Mouse (Mus musculus): ENCODE data around the gene Sox6. TPM values are rescaled to one million over a fixed set of nuclear protein-coding genes. Genes with fewer than 3 reads are reported as not detected.
A peak's percentile ranks its signal among the peaks of the same experiment; 100 is the strongest.
"Not testable (repeated sequence)": the region's sequence is repeated elsewhere in the genome, so short reads cannot be mapped to it uniquely, and the experiment has no call there.

Sox6 gene
- total RNA-seq (2012; rRNA removed) = 1.0 and 1.3 TPM in 2 replicates
- 0.09 and 0.11 TPM in 2 replicates for total RNA-seq (2014; rRNA removed)
- 0.78 and 0.90 TPM in 2 replicates for polyA plus RNA-seq (2012; ENCODE audit: insufficient read length, low read depth)

DNA sequence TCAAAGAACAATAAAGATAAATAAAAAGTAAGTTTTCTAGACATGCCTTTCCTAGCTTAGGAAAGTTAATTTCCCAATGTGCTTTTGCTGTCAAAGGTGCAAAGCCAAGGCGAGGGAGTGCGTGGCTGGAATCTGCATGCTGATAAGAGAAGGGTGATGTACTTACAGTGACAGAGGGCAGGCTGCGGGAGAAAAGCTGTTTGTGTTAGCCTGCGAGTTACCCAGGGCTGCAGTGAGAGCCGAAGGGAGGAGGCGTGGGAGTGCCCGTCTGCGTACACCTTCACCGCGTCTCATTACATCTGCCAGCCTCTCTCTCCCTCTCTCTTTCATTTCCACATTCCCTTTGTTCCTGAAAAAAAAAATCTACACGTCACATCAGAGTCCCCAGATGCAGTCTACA is at the start of gene Sox6:
TSS of gene Sox6 (minus strand) at position 286 of the 400 bp plus-strand sequence.
- no peak for TF ChIP-seq MYC (IDR thresholded peaks at IDR 0.05; ENCODE audit: low read depth, low read length)
- TF ChIP-seq PAX5 (IDR thresholded peaks at IDR 0.05; ENCODE audit: low read length) = no peak
- TF ChIP-seq ETS1 (conservative IDR thresholded peaks at IDR 0.05; ENCODE audit: low read depth, low read length) = no peak
- no peak for TF ChIP-seq EP300 (IDR thresholded peaks at IDR 0.05; ENCODE audit: low read length)
- no peak for TF ChIP-seq UBTF (IDR thresholded peaks at IDR 0.05; ENCODE audit: low read depth, low read length)
- no peak for TF ChIP-seq POLR2A (IDR thresholded peaks at IDR 0.05; ENCODE audit: low read depth, low read length)
- no peak for TF ChIP-seq USF1 (IDR thresholded peaks at IDR 0.05; ENCODE audit: low read depth, low read length)
- TF ChIP-seq NELFE (IDR thresholded peaks at IDR 0.05; ENCODE audit: low read depth, low read length) = no peak
- Histone ChIP-seq H3K27me3 (replicated peaks) (peaks cover 54% of the 10 kb centered on the region), H3K27ac (ENCODE audit: insufficient read depth, low read depth) (no peak within 1 kb of the TSS), H3K4me1 (ENCODE audit: control insufficient read depth in 1 of 2, insufficient read depth in 2 of 2) (peaks cover 0 to 12% of the 10 kb centered on the region in 2 experiments; a peak in 2 of 4 replicates), H3K9me3 (replicated peaks; ENCODE audit: low read length) (no peaks in the 10 kb centered on the region), H3K4me3 (replicated peaks in 1 of 3; ENCODE audit: low read depth in 2 of 3, low read length in 2 of 3, poor library complexity in 1 of 3) (peak within 1 kb of the TSS in 1 of 3 experiments; percentile 60), H3K9ac (ENCODE audit: insufficient read depth, low read depth) (no peak within 1 kb of the TSS), H3K4me2 (ENCODE audit: insufficient read depth, low read depth, poor library complexity, severe bottlenecking) (peak within 1 kb of the TSS; percentile 76), H3K36me3 (replicated peaks in 1 of 2; ENCODE audit: control insufficient read depth in 1 of 2, insufficient read depth in 1 of 2, low read length in 1 of 2) (no peaks in the 10 kb centered on the region), H3K79me2 (replicated peaks; ENCODE audit: control insufficient read depth, extremely low read depth, insufficient read depth, poor library complexity, severe bottlenecking) (no peaks in the 10 kb centered on the region)
- no peak for DNase-seq (ENCODE audit: extremely low read depth)
- in situ Hi-C loops (cut with MboI; ENCODE audit: low pct_ligation_motif_present, low pct_unique_long_range_greater_than_20kb, low sequenced_read_pairs) (loop anchor here (25.0 kb wide), 2 partner anchors 826 to 1126 kb away; no protein-coding TSS in a partner anchor), dilution Hi-C loops (cut with MboI; ENCODE audit: extremely low pct_ligation_motif_present, extremely low pct_unique_long_range_greater_than_20kb, low sequenced_read_pairs) (no loop called here)

- H3K9ac ChIP-seq (ENCODE audit: insufficient read depth, low read depth); in situ Hi-C loops (cut with MboI; ENCODE audit: low pct_ligation_motif_present, low pct_unique_long_range_greater_than_20kb, low sequenced_read_pairs); H3K27me3 ChIP-seq (replicated peaks); H3K4me1 ChIP-seq (ENCODE audit: control insufficient read depth in 1 of 2, insufficient read depth in 2 of 2); H3K27ac ChIP-seq (ENCODE audit: insufficient read depth, low read depth); H3K36me3 ChIP-seq (replicated peaks in 1 of 2; ENCODE audit: control insufficient read depth in 1 of 2, insufficient read depth in 1 of 2, low read length in 1 of 2); H3K4me3 ChIP-seq (replicated peaks in 1 of 3; ENCODE audit: low read depth in 2 of 3, low read length in 2 of 3, poor library complexity in 1 of 3); dilution Hi-C loops (cut with MboI; ENCODE audit: extremely low pct_ligation_motif_present, extremely low pct_unique_long_range_greater_than_20kb, low sequenced_read_pairs); DNase-seq (ENCODE audit: extremely low read depth); H3K79me2 ChIP-seq (replicated peaks; ENCODE audit: control insufficient read depth, extremely low read depth, insufficient read depth, poor library complexity, severe bottlenecking); H3K4me2 ChIP-seq (ENCODE audit: insufficient read depth, low read depth, poor library complexity, severe bottlenecking); H3K9me3 ChIP-seq (replicated peaks; ENCODE audit: low read length): not testable (repeated sequence)
Measured at GRCm38 (mm10) chr7:116084366-116084765, 45.8 kb upstream of the Sox6 start, which contains the start of gene Gm4353. TSS of gene Gm4353 (minus strand) at chr7:116084635.

- no peaks in the 10 kb centered on the region for H3K36me3 ChIP-seq (replicated peaks in 1 of 2; ENCODE audit: control insufficient read depth in 1 of 2, insufficient read depth in 1 of 2, low read length in 1 of 2)
- H3K27me3 ChIP-seq (replicated peaks) = no peaks in the 10 kb centered on the region
- no peak overlapping the region for H3K27ac ChIP-seq (ENCODE audit: insufficient read depth, low read depth)
- H3K79me2 ChIP-seq (replicated peaks; ENCODE audit: control insufficient read depth, extremely low read depth, insufficient read depth, poor library complexity, severe bottlenecking) = no peaks in the 10 kb centered on the region
- no peak for DNase-seq (ENCODE audit: extremely low read depth)
- in situ Hi-C loops (cut with MboI; ENCODE audit: low pct_ligation_motif_present, low pct_unique_long_range_greater_than_20kb, low sequenced_read_pairs) (no loop called here), dilution Hi-C loops (cut with MboI; ENCODE audit: extremely low pct_ligation_motif_present, extremely low pct_unique_long_range_greater_than_20kb, low sequenced_read_pairs) (no loop called here)
- H3K4me2 ChIP-seq (ENCODE audit: insufficient read depth, low read depth, poor library complexity, severe bottlenecking) = no peak overlapping the region
- peak; percentile 50 for TF ChIP-seq RAD21 (IDR thresholded peaks at IDR 0.05; ENCODE audit: low read depth, low read length)
- TF ChIP-seq CTCF (conservative IDR thresholded peaks at IDR 0.05 in 1 of 2, IDR thresholded peaks at IDR 0.05 in 1 of 2; ENCODE audit: low read depth in 2 of 2, low read length in 2 of 2) = peak in 1 of 2 experiments; percentile 48; a peak in 2 of 4 replicates
- no peak for TF ChIP-seq PAX5 (IDR thresholded peaks at IDR 0.05; ENCODE audit: low read length)
- TF ChIP-seq USF2 (conservative IDR thresholded peaks at IDR 0.05; ENCODE audit: low read depth, low read length) = no peak
- TF ChIP-seq EP300 (IDR thresholded peaks at IDR 0.05; ENCODE audit: low read length) = no peak
- TF ChIP-seq POLR2A (IDR thresholded peaks at IDR 0.05; ENCODE audit: low read depth, low read length) = no peak
- no peak for TF ChIP-seq KAT2A (IDR thresholded peaks at IDR 0.05; ENCODE audit: insufficient replicate concordance, low read length)
- no peak for TF ChIP-seq TBP (conservative IDR thresholded peaks at IDR 0.05; ENCODE audit: low read depth, low read length)
- TF ChIP-seq POLR2AphosphoS2 (IDR thresholded peaks at IDR 0.05; ENCODE audit: low read depth, low read length) = no peak
- H3K4me1 ChIP-seq (ENCODE audit: control insufficient read depth in 1 of 2, insufficient read depth in 2 of 2) = peaks cover 0 to 4% of the 10 kb centered on the region in 2 experiments; a peak in 2 of 4 replicates
- H3K9ac ChIP-seq (ENCODE audit: insufficient read depth, low read depth) = no peak overlapping the region
- no peaks in the 10 kb centered on the region for H3K9me3 ChIP-seq (replicated peaks; ENCODE audit: low read length)
- H3K4me3 ChIP-seq (replicated peaks in 1 of 3; ENCODE audit: low read depth in 2 of 3, low read length in 2 of 3, poor library complexity in 1 of 3) = no peak overlapping the region
Measured at GRCm38 (mm10) chr7:116060739-116061138, 22.1 kb upstream of the Sox6 start.
